Mouse (Mus musculus): ENCODE measurements around the gene Olfr826.
"Not testable (repeated sequence)": the region's sequence is repeated elsewhere in the genome, so short reads cannot be mapped to it uniquely, and the experiment has no call there.

The Olfr826 gene

GRCm38 (mm10) chr10:130184086-130184485 lies at the start of gene Olfr826:
Gene Olfr826 (minus strand): TSS chr10:130184186.
- no peak for DNase-seq (ENCODE audit: low spot score in 2 of 2)

GRCm38 (mm10) chr10:130232117-130232516 lies 48.1 kb upstream of the Olfr826 start:
- DNase-seq (ENCODE audit: low spot score in 2 of 2) = no peak

- DNase-seq (ENCODE audit: low spot score in 2 of 2) = no peak
Observed at GRCm38 (mm10) chr10:130229584-130229983, 45.6 kb upstream of the Olfr826 start.

- peak; percentile 17 for DNase-seq (ENCODE audit: low spot score in 2 of 2)
Observed at GRCm38 (mm10) chr10:130228246-130228645, 44.3 kb upstream of the Olfr826 start.

GRCm38 (mm10) chr10:130225034-130225433 lies 41.0 kb upstream of the Olfr826 start:
- no peak for DNase-seq (ENCODE audit: low spot score in 2 of 2)

GRCm38 (mm10) chr10:130214303-130214702 lies 30.3 kb upstream of the Olfr826 start, which contains the start of gene Olfr827:
Gene Olfr827 (minus strand): TSS chr10:130214403.
- no peak for DNase-seq (ENCODE audit: low spot score in 2 of 2)

GRCm38 (mm10) chr10:130166666-130167065 lies 17.3 kb downstream of the Olfr826 start, which contains the start of gene Olfr825:
Gene Olfr825 (minus strand): TSS chr10:130166766.
- DNase-seq (ENCODE audit: low spot score in 2 of 2) = no peak

- no peak for DNase-seq (ENCODE audit: low spot score in 2 of 2)
Observed at GRCm38 (mm10) chr10:130165196-130165595, 18.8 kb downstream of the Olfr826 start.

- DNase-seq (ENCODE audit: low spot score in 2 of 2) = no peak
Observed at GRCm38 (mm10) chr10:130144121-130144520, 39.9 kb downstream of the Olfr826 start.

GRCm38 (mm10) chr10:130142481-130142880 lies 41.5 kb downstream of the Olfr826 start:
- not testable (repeated sequence) for DNase-seq (ENCODE audit: low spot score in 2 of 2)

- DNase-seq (ENCODE audit: low spot score in 2 of 2) = no peak
Observed at GRCm38 (mm10) chr10:130134811-130135210, 49.2 kb downstream of the Olfr826 start.

GRCm38 (mm10) chr10:130129900-130130299 lies 54.1 kb downstream of the Olfr826 start, which contains the start of gene Olfr824:
Gene Olfr824 (minus strand): TSS chr10:130130000.
- not testable (repeated sequence) for DNase-seq (ENCODE audit: low spot score in 2 of 2)

Data from frontal cortex, postnatal 25 days (tissue).